Mouse (Mus musculus) megakaryocyte, adult 5-6 weeks (primary cell): ENCODE results near the gene Ip6k3. TPM values are rescaled to one million over a fixed set of nuclear protein-coding genes. Genes with fewer than 3 reads are reported as not detected.

Source experiments
- ATAC-seq: 2 replicates; pipeline ENCODE4 v1.8.0; 2016; ENCODE audit warnings: mild to moderate bottlenecking, inconsistent platforms; ENCODE audit not compliant: poor library complexity, severe bottlenecking
- total RNA-seq, 2 experiments: library from RNA; stranded (forward) in 1 of 2; stranded (reverse) in 1 of 2; fragments of 153-499, 151-499 nt in 1 of 2; fragments of 221-1000, 200-1000 nt in 1 of 2; gene quantifications; 2 replicates each; pipeline versions ENCODE4 v1.2.3 to v1.2.4; 2015 to 2017

Gene Ip6k3
- total RNA-seq, 2 experiments from 2014 or later: 1.3 to 1.6 TPM

DNA sequence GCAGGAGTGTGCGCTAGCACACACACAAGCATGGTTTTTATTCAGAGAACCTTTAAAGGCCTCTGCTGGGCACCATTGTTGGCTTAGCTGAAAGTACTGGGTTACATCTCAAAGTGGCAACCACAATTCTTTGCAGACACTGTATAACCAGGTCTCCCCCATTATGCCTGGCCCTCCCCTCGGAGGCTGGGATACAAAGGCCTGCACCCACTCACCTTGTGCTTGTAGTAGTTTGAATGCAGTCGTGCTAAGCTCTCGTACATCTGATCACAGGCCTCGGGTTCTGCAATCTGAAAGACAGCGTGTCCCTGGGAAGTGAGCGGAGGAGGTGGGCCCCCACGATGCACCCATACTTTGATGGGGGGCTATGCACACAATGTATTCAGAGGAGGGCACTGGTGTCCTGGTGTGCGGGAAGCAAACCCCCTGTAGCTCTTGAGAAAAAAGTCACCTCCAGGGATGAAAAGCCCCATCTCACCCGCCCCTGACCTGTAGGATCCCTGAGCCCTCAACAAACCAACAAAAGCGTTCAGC lies 41.9 kb downstream of the Ip6k3 start:
- ATAC-seq: no peak

DNA sequence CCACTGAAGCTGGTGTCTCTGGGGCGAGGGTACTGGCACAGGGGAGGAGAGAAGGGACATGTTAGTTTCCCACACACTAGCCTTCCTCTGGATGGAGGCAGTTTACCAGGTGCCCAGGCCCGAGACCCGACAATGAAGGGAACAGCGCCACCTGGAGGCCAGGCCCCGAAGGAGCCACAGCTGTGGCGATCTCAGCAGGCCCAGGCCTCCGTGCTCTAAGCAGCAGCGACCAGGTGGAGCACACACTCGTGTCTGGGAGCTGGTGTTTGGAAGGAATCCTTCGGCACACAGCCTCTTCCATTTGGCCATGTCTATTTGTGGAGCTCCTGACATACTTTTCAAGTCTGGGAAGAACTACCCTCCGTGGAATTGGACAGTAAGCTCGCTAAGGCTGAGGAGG lies 42.4 kb downstream of the Ip6k3 start:
- peak; percentile 79 for ATAC-seq

- ATAC-seq: no peak
Measured at GRCm38 (mm10) chr17:27123813-27124375, 43.7 kb downstream of the Ip6k3 start.

GRCm38 (mm10) chr17:27123103-27123502 lies 44.5 kb downstream of the Ip6k3 start:
- no peak for ATAC-seq

GRCm38 (mm10) chr17:27122701-27123100 lies 44.9 kb downstream of the Ip6k3 start:
- ATAC-seq: no peak

DNA sequence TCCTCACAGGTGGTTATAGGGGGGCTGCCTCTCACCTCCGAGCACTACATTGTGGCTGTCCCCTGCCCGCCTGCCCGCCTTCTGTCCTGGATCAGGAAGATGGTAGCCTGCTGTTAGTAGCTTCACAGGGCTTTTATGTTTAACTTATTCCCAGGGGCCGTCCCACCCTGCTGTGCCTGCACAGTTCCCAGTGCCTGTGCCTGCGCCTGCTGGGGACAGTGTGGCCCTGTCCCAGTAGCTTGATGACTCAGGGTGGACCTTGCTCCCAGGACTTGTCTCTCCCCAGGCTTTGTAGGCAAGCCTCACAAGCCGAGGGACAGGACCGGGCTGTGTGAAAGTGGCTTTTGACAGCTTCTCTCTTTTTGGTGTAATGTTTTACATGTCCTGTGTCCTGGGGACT lies 45.8 kb downstream of the Ip6k3 start:
- no peak for ATAC-seq

- no peak for ATAC-seq
Measured at GRCm38 (mm10) chr17:27121266-27121665, 46.3 kb downstream of the Ip6k3 start.

- no peak for ATAC-seq
Measured at GRCm38 (mm10) chr17:27120561-27121024, 47.0 kb downstream of the Ip6k3 start.

GRCm38 (mm10) chr17:27119954-27120353 lies 47.6 kb downstream of the Ip6k3 start:
- no peak for ATAC-seq

DNA sequence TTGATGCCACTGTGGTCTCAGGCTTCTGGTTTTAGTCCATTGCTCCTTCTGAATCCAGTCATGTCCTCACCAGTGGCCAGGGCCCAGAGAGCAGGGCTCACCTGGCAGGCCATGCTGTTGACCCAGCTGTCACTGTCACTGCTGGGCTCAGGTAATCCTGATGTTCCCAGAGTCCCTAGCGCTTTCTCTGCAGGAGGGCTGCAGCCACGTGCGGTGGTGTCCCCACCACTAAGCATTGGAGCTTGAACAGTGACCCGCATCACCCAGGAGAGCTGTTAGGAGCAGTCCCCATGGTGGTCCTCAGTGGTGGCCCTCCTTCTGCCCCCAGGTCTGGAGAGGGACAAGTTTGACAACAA lies 48.1 kb downstream of the Ip6k3 start:
- no peak for ATAC-seq

GRCm38 (mm10) chr17:27118676-27119539 lies 48.7 kb downstream of the Ip6k3 start:
- peak; percentile 86 for ATAC-seq

DNA sequence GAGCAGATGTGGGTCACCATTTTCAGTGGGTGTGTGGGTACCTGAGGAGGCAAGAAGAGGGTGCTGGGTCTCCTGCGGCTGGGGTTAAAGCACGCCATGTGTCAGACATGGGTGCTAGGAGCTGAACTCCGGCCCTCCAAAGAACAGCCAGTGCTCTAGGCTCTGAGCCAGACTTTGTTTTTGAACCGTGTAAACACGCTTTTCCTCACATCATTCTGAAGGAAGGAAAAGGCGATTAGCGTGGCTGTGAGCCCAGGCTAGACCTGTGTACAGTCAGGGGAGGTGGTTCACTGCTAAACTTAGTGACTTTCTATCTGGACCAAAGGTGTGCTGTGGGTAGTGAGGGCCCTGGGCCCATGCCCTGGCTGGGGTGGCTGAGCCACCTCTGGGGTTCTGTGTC lies 57.5 kb downstream of the Ip6k3 start:
- ATAC-seq: no peak

- ATAC-seq: no peak
Measured at GRCm38 (mm10) chr17:27107936-27108335, 59.7 kb downstream of the Ip6k3 start.

DNA sequence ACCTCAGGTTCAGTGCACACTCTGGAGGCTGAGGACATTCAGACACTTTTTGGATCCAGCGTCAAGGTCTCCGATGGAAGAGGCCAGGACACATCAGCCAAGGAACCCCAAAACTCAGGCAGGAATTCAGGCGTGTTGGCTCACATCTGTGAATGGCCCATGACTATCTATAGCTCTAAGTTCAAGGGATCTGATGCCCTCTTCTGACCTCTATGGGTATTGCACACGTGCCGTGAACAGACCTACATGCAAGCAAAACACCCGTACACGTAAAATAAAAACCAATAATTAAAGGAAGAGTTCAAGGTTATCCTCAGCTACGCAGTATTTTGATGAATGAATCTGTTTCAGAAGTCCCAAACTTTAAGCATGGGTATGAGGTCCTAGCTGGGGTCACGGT lies 60.9 kb downstream of the Ip6k3 start:
- no peak for ATAC-seq

- no peak for ATAC-seq
Measured at GRCm38 (mm10) chr17:27105698-27106470, 61.7 kb downstream of the Ip6k3 start.

- ATAC-seq: no peak
Measured at GRCm38 (mm10) chr17:27101675-27102074, 65.9 kb downstream of the Ip6k3 start.

- no peak for ATAC-seq
Measured at GRCm38 (mm10) chr17:27095690-27096089, 71.9 kb downstream of the Ip6k3 start.
